Mouse (Mus musculus): ENCODE results near the gene Hip1. TPM values are rescaled to one million over a fixed set of nuclear protein-coding genes. Genes with fewer than 3 reads are reported as not detected.

Gene Hip1
- total RNA-seq, 2 experiments from 2014 or later: 0.19 to 1.2 TPM

GRCm38 (mm10) chr5:135537326-135537725 lies 7.6 kb downstream of the Hip1 start:
- ATAC-seq (replicated peaks; ENCODE audit: low FRiP score, low TSS enrichment, poor library complexity, severe bottlenecking): 0 out of 2 replicates have a peak, but pooled peaks have one; percentile 28

- ATAC-seq (replicated peaks; ENCODE audit: low FRiP score, low TSS enrichment, poor library complexity, severe bottlenecking): no peak
These were observed 9.1 kb downstream of the Hip1 start for GRCm38 (mm10) chr5:135535867-135536266.

GRCm38 (mm10) chr5:135533431-135533830 lies 11.5 kb downstream of the Hip1 start:
- ATAC-seq (replicated peaks; ENCODE audit: low FRiP score, low TSS enrichment, poor library complexity, severe bottlenecking): no peak

GRCm38 (mm10) chr5:135531306-135531845 lies 13.5 kb downstream of the Hip1 start:
- no peak for ATAC-seq (replicated peaks; ENCODE audit: low FRiP score, low TSS enrichment, poor library complexity, severe bottlenecking)

- no peak for ATAC-seq (replicated peaks; ENCODE audit: low FRiP score, low TSS enrichment, poor library complexity, severe bottlenecking)
These were observed 15.0 kb downstream of the Hip1 start for GRCm38 (mm10) chr5:135529964-135530363.

- ATAC-seq (replicated peaks; ENCODE audit: low FRiP score, low TSS enrichment, poor library complexity, severe bottlenecking): no peak
These were observed 15.6 kb downstream of the Hip1 start for GRCm38 (mm10) chr5:135529310-135529709.

- ATAC-seq (replicated peaks; ENCODE audit: low FRiP score, low TSS enrichment, poor library complexity, severe bottlenecking): no peak
These were observed 16.9 kb downstream of the Hip1 start for GRCm38 (mm10) chr5:135527986-135528385.

GRCm38 (mm10) chr5:135524660-135525560 lies 20.0 kb downstream of the Hip1 start:
- no peak for ATAC-seq (replicated peaks; ENCODE audit: low FRiP score, low TSS enrichment, poor library complexity, severe bottlenecking)

- ATAC-seq (replicated peaks; ENCODE audit: low FRiP score, low TSS enrichment, poor library complexity, severe bottlenecking): no peak
These were observed 20.8 kb downstream of the Hip1 start for GRCm38 (mm10) chr5:135524087-135524486.

- ATAC-seq (replicated peaks; ENCODE audit: low FRiP score, low TSS enrichment, poor library complexity, severe bottlenecking): no peak
These were observed 22.7 kb downstream of the Hip1 start for GRCm38 (mm10) chr5:135522111-135522722.

- ATAC-seq (replicated peaks; ENCODE audit: low FRiP score, low TSS enrichment, poor library complexity, severe bottlenecking): no peak
These were observed 27.5 kb downstream of the Hip1 start for GRCm38 (mm10) chr5:135517348-135517883.

GRCm38 (mm10) chr5:135513131-135513530 lies 31.8 kb downstream of the Hip1 start:
- no peak for ATAC-seq (replicated peaks; ENCODE audit: low FRiP score, low TSS enrichment, poor library complexity, severe bottlenecking)

- ATAC-seq (replicated peaks; ENCODE audit: low FRiP score, low TSS enrichment, poor library complexity, severe bottlenecking): no peak
These were observed 33.8 kb downstream of the Hip1 start for GRCm38 (mm10) chr5:135511105-135511504.

GRCm38 (mm10) chr5:135508284-135508683 lies 36.6 kb downstream of the Hip1 start:
- no peak for ATAC-seq (replicated peaks; ENCODE audit: low FRiP score, low TSS enrichment, poor library complexity, severe bottlenecking)

- ATAC-seq (replicated peaks; ENCODE audit: low FRiP score, low TSS enrichment, poor library complexity, severe bottlenecking): no peak
These were observed 37.2 kb downstream of the Hip1 start for GRCm38 (mm10) chr5:135507561-135508273.

GRCm38 (mm10) chr5:135505442-135505841 lies 39.5 kb downstream of the Hip1 start:
- ATAC-seq (replicated peaks; ENCODE audit: low FRiP score, low TSS enrichment, poor library complexity, severe bottlenecking): no peak

- ATAC-seq (replicated peaks; ENCODE audit: low FRiP score, low TSS enrichment, poor library complexity, severe bottlenecking): no peak
These were observed 42.0 kb downstream of the Hip1 start for GRCm38 (mm10) chr5:135502931-135503330.

- no peak for ATAC-seq (replicated peaks; ENCODE audit: low FRiP score, low TSS enrichment, poor library complexity, severe bottlenecking)
These were observed 42.9 kb downstream of the Hip1 start for GRCm38 (mm10) chr5:135502027-135502426.

- no peak for ATAC-seq (replicated peaks; ENCODE audit: low FRiP score, low TSS enrichment, poor library complexity, severe bottlenecking)
These were observed 46.0 kb downstream of the Hip1 start for GRCm38 (mm10) chr5:135498914-135499313.
